Mouse (Mus musculus): ENCODE measurements at regions not wholly inside any gene's neighbourhood (a gene's known extent, or its start where the extent isn't known, plus 50 kb on each side); places are given as distances from the start of the nearest gene placed in this dataset.

GRCm38 (mm10) chr13:107663745-107664144 is 380.5 kb upstream of the Smim15 start:
- Histone ChIP-seq H3K4me3 (replicated peaks; ENCODE audit: low read length) (no peak overlapping the region), H3K9me3 (ENCODE audit: control insufficient read depth, low read length) (no peaks in the 10 kb centered on the region), H3K36me3 (ENCODE audit: control insufficient read depth, insufficient read depth) (no peaks in the 10 kb centered on the region), H3K4me1 (replicated peaks; ENCODE audit: control insufficient read depth, insufficient read depth, low read length) (peaks cover 21% of the 10 kb centered on the region), H3K4me2 (ENCODE audit: low read length) (0 out of 2 replicates have a peak overlapping the region, but pooled peaks have one; percentile 10), H3K27ac (ENCODE audit: low read length) (peak overlapping the region; percentile 19; the same call in 1 of the 2 replicates), H3K9ac (replicated peaks; ENCODE audit: low read depth, low read length) (no peak overlapping the region), H3K27me3 (replicated peaks; ENCODE audit: control insufficient read depth, insufficient read depth, low read length) (no peaks in the 10 kb centered on the region)
- peak; percentile 47 for ATAC-seq
- WGBS = 13% methylated on average over 12 of the region's 12 CpGs

GRCm38 (mm10) chr13:107661414-107661813 is 382.8 kb upstream of the Smim15 start:
- Histone ChIP-seq H3K9me3 (ENCODE audit: control insufficient read depth, low read length) (no peaks in the 10 kb centered on the region), H3K4me2 (ENCODE audit: low read length) (no peak overlapping the region), H3K36me3 (ENCODE audit: control insufficient read depth, insufficient read depth) (no peaks in the 10 kb centered on the region), H3K9ac (replicated peaks; ENCODE audit: low read depth, low read length) (no peak overlapping the region), H3K27ac (ENCODE audit: low read length) (peak overlapping the region; percentile 30), H3K4me3 (replicated peaks; ENCODE audit: low read length) (no peak overlapping the region), H3K4me1 (replicated peaks; ENCODE audit: control insufficient read depth, insufficient read depth, low read length) (peaks cover 21% of the 10 kb centered on the region), H3K27me3 (replicated peaks; ENCODE audit: control insufficient read depth, insufficient read depth, low read length) (no peaks in the 10 kb centered on the region)
- 2% methylated on average over 5 of the region's 5 CpGs for WGBS
- ATAC-seq = peak; percentile 71

- no peaks in the 10 kb centered on the region for H3K27me3 ChIP-seq (replicated peaks; ENCODE audit: control insufficient read depth, insufficient read depth, low read length)
- no peaks in the 10 kb centered on the region for H3K36me3 ChIP-seq (ENCODE audit: control insufficient read depth, insufficient read depth)
- H3K4me1 ChIP-seq (replicated peaks; ENCODE audit: control insufficient read depth, insufficient read depth, low read length) = peaks cover 30% of the 10 kb centered on the region
- peak overlapping the region; percentile 94 for H3K27ac ChIP-seq (ENCODE audit: low read length)
- under 1% methylated on average over 27 of the region's 27 CpGs for WGBS
- peak overlapping the region; percentile 75 for H3K4me2 ChIP-seq (ENCODE audit: low read length)
- no peaks in the 10 kb centered on the region for H3K9me3 ChIP-seq (ENCODE audit: control insufficient read depth, low read length)
- peak overlapping the region; percentile 52 for H3K4me3 ChIP-seq (replicated peaks; ENCODE audit: low read length)
- peak; percentile 60 for ATAC-seq
- H3K9ac ChIP-seq (replicated peaks; ENCODE audit: low read depth, low read length) = peak overlapping the region; percentile 77
These were observed 398.2 kb upstream of the Smim15 start for GRCm38 (mm10) chr13:107645865-107646645.

GRCm38 (mm10) chr13:107645121-107645864 is 399.0 kb upstream of the Smim15 start:
- 8% methylated on average over 36 of the region's 36 CpGs for WGBS
- Histone ChIP-seq H3K36me3 (ENCODE audit: control insufficient read depth, insufficient read depth) (no peaks in the 10 kb centered on the region), H3K27me3 (replicated peaks; ENCODE audit: control insufficient read depth, insufficient read depth, low read length) (no peaks in the 10 kb centered on the region), H3K4me3 (replicated peaks; ENCODE audit: low read length) (peak overlapping the region; percentile 52), H3K4me1 (replicated peaks; ENCODE audit: control insufficient read depth, insufficient read depth, low read length) (peaks cover 30% of the 10 kb centered on the region), H3K9ac (replicated peaks; ENCODE audit: low read depth, low read length) (peak overlapping the region; percentile 77), H3K4me2 (ENCODE audit: low read length) (peak overlapping the region; percentile 75), H3K9me3 (ENCODE audit: control insufficient read depth, low read length) (no peaks in the 10 kb centered on the region), H3K27ac (ENCODE audit: low read length) (peak overlapping the region; percentile 94)
- ATAC-seq = peak; percentile 26; the same call in 1 of the 2 replicates

GRCm38 (mm10) chr13:107644705-107645104 is 399.5 kb upstream of the Smim15 start:
- H3K27me3 ChIP-seq (replicated peaks; ENCODE audit: control insufficient read depth, insufficient read depth, low read length) = no peaks in the 10 kb centered on the region
- H3K4me3 ChIP-seq (replicated peaks; ENCODE audit: low read length) = peak overlapping the region; percentile 52
- WGBS = 55% methylated on average over 12 of the region's 12 CpGs
- H3K9ac ChIP-seq (replicated peaks; ENCODE audit: low read depth, low read length) = peak overlapping the region; percentile 77
- peak overlapping the region; percentile 75 for H3K4me2 ChIP-seq (ENCODE audit: low read length)
- no peak; the same call in 1 of the 2 replicates for ATAC-seq
- peaks cover 28% of the 10 kb centered on the region for H3K4me1 ChIP-seq (replicated peaks; ENCODE audit: control insufficient read depth, insufficient read depth, low read length)
- peak overlapping the region; percentile 94 for H3K27ac ChIP-seq (ENCODE audit: low read length)
- H3K36me3 ChIP-seq (ENCODE audit: control insufficient read depth, insufficient read depth) = no peaks in the 10 kb centered on the region
- no peaks in the 10 kb centered on the region for H3K9me3 ChIP-seq (ENCODE audit: control insufficient read depth, low read length)

- Histone ChIP-seq H3K4me2 (ENCODE audit: low read length) (no peak overlapping the region), H3K4me1 (replicated peaks; ENCODE audit: control insufficient read depth, insufficient read depth, low read length) (peaks cover 28% of the 10 kb centered on the region), H3K27ac (ENCODE audit: low read length) (peak overlapping the region; percentile 28; the same call in 1 of the 2 replicates), H3K9ac (replicated peaks; ENCODE audit: low read depth, low read length) (peak overlapping the region; percentile 35; the same call in 1 of the 2 replicates), H3K36me3 (ENCODE audit: control insufficient read depth, insufficient read depth) (no peaks in the 10 kb centered on the region), H3K27me3 (replicated peaks; ENCODE audit: control insufficient read depth, insufficient read depth, low read length) (no peaks in the 10 kb centered on the region), H3K9me3 (ENCODE audit: control insufficient read depth, low read length) (no peaks in the 10 kb centered on the region), H3K4me3 (replicated peaks; ENCODE audit: low read length) (no peak overlapping the region)
- WGBS = 22% methylated on average over 14 of the region's 14 CpGs
- ATAC-seq = peak; percentile 43
These were observed 402.2 kb upstream of the Smim15 start for GRCm38 (mm10) chr13:107641926-107642657.

GRCm38 (mm10) chr13:107639620-107640019 is 404.6 kb upstream of the Smim15 start:
- H3K36me3 ChIP-seq (ENCODE audit: control insufficient read depth, insufficient read depth) = no peaks in the 10 kb centered on the region
- no peaks in the 10 kb centered on the region for H3K27me3 ChIP-seq (replicated peaks; ENCODE audit: control insufficient read depth, insufficient read depth, low read length)
- no peak for ATAC-seq
- no peak overlapping the region for H3K9ac ChIP-seq (replicated peaks; ENCODE audit: low read depth, low read length)
- H3K4me3 ChIP-seq (replicated peaks; ENCODE audit: low read length) = no peak overlapping the region
- H3K4me1 ChIP-seq (replicated peaks; ENCODE audit: control insufficient read depth, insufficient read depth, low read length) = peaks cover 19% of the 10 kb centered on the region
- H3K4me2 ChIP-seq (ENCODE audit: low read length) = no peak overlapping the region
- WGBS = 95% methylated on average over 4 of the region's 4 CpGs
- no peak overlapping the region for H3K27ac ChIP-seq (ENCODE audit: low read length)
- no peaks in the 10 kb centered on the region for H3K9me3 ChIP-seq (ENCODE audit: control insufficient read depth, low read length)

- Histone ChIP-seq H3K9ac (replicated peaks; ENCODE audit: low read depth, low read length) (no peak overlapping the region), H3K27ac (ENCODE audit: low read length) (no peak overlapping the region), H3K9me3 (ENCODE audit: control insufficient read depth, low read length) (no peaks in the 10 kb centered on the region), H3K27me3 (replicated peaks; ENCODE audit: control insufficient read depth, insufficient read depth, low read length) (no peaks in the 10 kb centered on the region), H3K4me3 (replicated peaks; ENCODE audit: low read length) (no peak overlapping the region), H3K4me2 (ENCODE audit: low read length) (no peak overlapping the region), H3K4me1 (replicated peaks; ENCODE audit: control insufficient read depth, insufficient read depth, low read length) (peaks cover 13% of the 10 kb centered on the region), H3K36me3 (ENCODE audit: control insufficient read depth, insufficient read depth) (no peaks in the 10 kb centered on the region)
- ATAC-seq = no peak
- 95% methylated on average over 5 of the region's 5 CpGs for whole genome bisulfite sequencing
These were observed 407.0 kb upstream of the Smim15 start for GRCm38 (mm10) chr13:107637269-107637668.

GRCm38 (mm10) chr13:107635114-107635513 is 409.1 kb upstream of the Smim15 start:
- no peaks in the 10 kb centered on the region for H3K36me3 ChIP-seq (ENCODE audit: control insufficient read depth, insufficient read depth)
- H3K4me1 ChIP-seq (replicated peaks; ENCODE audit: control insufficient read depth, insufficient read depth, low read length) = peaks cover 8% of the 10 kb centered on the region; the same call in 1 of the 2 replicates
- H3K27me3 ChIP-seq (replicated peaks; ENCODE audit: control insufficient read depth, insufficient read depth, low read length) = no peaks in the 10 kb centered on the region
- H3K9ac ChIP-seq (replicated peaks; ENCODE audit: low read depth, low read length) = no peak overlapping the region; the same call in 1 of the 2 replicates
- 15% methylated on average over 5 of the region's 5 CpGs for WGBS
- no peak overlapping the region for H3K4me3 ChIP-seq (replicated peaks; ENCODE audit: low read length)
- H3K4me2 ChIP-seq (ENCODE audit: low read length) = no peak overlapping the region
- H3K9me3 ChIP-seq (ENCODE audit: control insufficient read depth, low read length) = no peaks in the 10 kb centered on the region
- H3K27ac ChIP-seq (ENCODE audit: low read length) = no peak overlapping the region
- no peak for ATAC-seq
